Mouse (Mus musculus) midbrain, embryonic 15.5 days (tissue): ENCODE measurements around the gene Mad1l1. TPM values are rescaled to one million over a fixed set of nuclear protein-coding genes. Genes with fewer than 3 reads are reported as not detected.
"Not testable (repeated sequence)": the region's sequence is repeated elsewhere in the genome, so short reads cannot be mapped to it uniquely, and the experiment has no call there.

Source experiments
- ATAC-seq: fragments of 200-750 bp; cut with Nextera tagmentation; replicated peaks from 2 replicates; pipeline ENCODE4 v1.8.0; 2017; ENCODE audit warnings: moderate TSS enrichment
- H3K27ac ChIP-seq: fragments of 300-500 bp; sonication (generic); 2 replicates; pipeline ENCODE4 v1.5.1; 2015; ENCODE audit warnings: mild to moderate bottlenecking, inconsistent platforms
- H3K27me3 ChIP-seq: fragments of 300-500 bp; sonication (generic); replicated peaks from 2 replicates; pipeline ENCODE4 v1.6.1; 2015; ENCODE audit warnings: inconsistent platforms
- H3K36me3 ChIP-seq: fragments of 300-500 bp; sonication (generic); replicated peaks from 2 replicates; pipeline ENCODE4 v1.6.1; 2015; ENCODE audit warnings: inconsistent platforms
- H3K4me1 ChIP-seq: fragments of 300-500 bp; sonication (generic); 2 replicates; pipeline ENCODE4 v1.6.1; 2015; ENCODE audit warnings: inconsistent platforms
- H3K4me2 ChIP-seq: fragments of 300-500 bp; sonication (generic); 2 replicates; pipeline ENCODE4 v1.6.1; 2015; ENCODE audit warnings: inconsistent platforms, mild to moderate bottlenecking, moderate library complexity
- H3K4me3 ChIP-seq: fragments of 300-500 bp; sonication (generic); 2 replicates; pipeline ENCODE4 v1.5.1; 2015; ENCODE audit warnings: mild to moderate bottlenecking, inconsistent platforms
- H3K9ac ChIP-seq: fragments of 300-500 bp; sonication (generic); 2 replicates; pipeline ENCODE4 v1.6.1; 2015; ENCODE audit warnings: mild to moderate bottlenecking, inconsistent platforms
- H3K9me3 ChIP-seq: fragments of 300-500 bp; sonication (generic); 2 replicates; pipeline ENCODE4 v1.6.1; 2016; ENCODE audit warnings: inconsistent platforms
- WGBS: fragments of 180-500 bp; shearing (Covaris S2); methylation state at CpG from one replicate; pipeline ENCODE4 v1.1.7; 2015; ENCODE audit warnings: mixed read lengths; 5-methylcytosine and 5-hydroxymethylcytosine counted together
- polyA plus RNA-seq: library from polyadenylated mRNA; unstranded; fragments of >200 nt; fragmentation: Nextera tagmentation; extraction: Ambion mirVana; gene quantifications from 2 replicates; pipeline ENCODE4 v1.2.1, GENCODE M21; 2015

The Mad1l1 gene
- polyA plus RNA-seq: 35.4 and 37.2 TPM in 2 replicates

- no peaks in the 10 kb centered on the region for H3K36me3 ChIP-seq
- H3K9ac ChIP-seq: peak within 1 kb of the TSS; percentile 99
- under 1% methylated on average over 60 of the region's 60 CpGs for WGBS
- peak; percentile 90 for ATAC-seq
- no peaks in the 10 kb centered on the region for H3K27me3 ChIP-seq
- peaks cover 18% of the 10 kb centered on the region for H3K4me1 ChIP-seq
- H3K4me2 ChIP-seq: peak within 1 kb of the TSS; percentile 70
- no peaks in the 10 kb centered on the region for H3K9me3 ChIP-seq
- H3K4me3 ChIP-seq: peak within 1 kb of the TSS; percentile 98
- H3K27ac ChIP-seq: peak within 1 kb of the TSS; percentile 83
Observed at GRCm38 (mm10) chr5:140321042-140321755, at the start of gene Mad1l1, which contains the start of gene Nudt1. Mad1l1 (minus strand) TSS chr5:140321552. Nudt1 (plus strand) TSS chr5:140321656.

GRCm38 (mm10) chr5:140370446-140371254, 49.3 kb upstream of the Mad1l1 start:
- no peaks in the 10 kb centered on the region for H3K27me3 ChIP-seq
- WGBS: 87% methylated on average over 6 of the region's 6 CpGs
- no peak overlapping the region for H3K9ac ChIP-seq
- H3K36me3 ChIP-seq: no peaks in the 10 kb centered on the region
- 0 out of 2 replicates have a peak, but pooled peaks cover 3% of the 10 kb centered on the region for H3K4me1 ChIP-seq
- no peaks in the 10 kb centered on the region for H3K9me3 ChIP-seq
- no peak overlapping the region for H3K4me2 ChIP-seq
- H3K27ac ChIP-seq: no peak overlapping the region
- ATAC-seq: no peak
- no peak overlapping the region for H3K4me3 ChIP-seq

GRCm38 (mm10) chr5:140369466-140369865, 48.1 kb upstream of the Mad1l1 start:
- ATAC-seq: no peak
- Histone ChIP-seq H3K9ac (no peak overlapping the region), H3K4me2 (no peak overlapping the region), H3K27me3 (no peaks in the 10 kb centered on the region), H3K4me1 (0 out of 2 replicates have a peak, but pooled peaks cover 2% of the 10 kb centered on the region), H3K4me3 (no peak overlapping the region), H3K9me3 (no peaks in the 10 kb centered on the region), H3K27ac (no peak overlapping the region), H3K36me3 (no peaks in the 10 kb centered on the region)
- 92% methylated on average over 2 of the region's 2 CpGs for WGBS

- no peaks in the 10 kb centered on the region for H3K9me3 ChIP-seq
- no peak overlapping the region for H3K27ac ChIP-seq
- no peaks in the 10 kb centered on the region for H3K36me3 ChIP-seq
- H3K4me3 ChIP-seq: no peak overlapping the region
- ATAC-seq: no peak
- no peaks in the 10 kb centered on the region for H3K4me1 ChIP-seq
- no peak overlapping the region for H3K4me2 ChIP-seq
- 96% methylated on average over 4 of the region's 4 CpGs for WGBS
- no peaks in the 10 kb centered on the region for H3K27me3 ChIP-seq
- H3K9ac ChIP-seq: no peak overlapping the region
Observed at GRCm38 (mm10) chr5:140368926-140369325, 47.6 kb upstream of the Mad1l1 start.

- H3K4me1 ChIP-seq, H3K4me3 ChIP-seq, H3K36me3 ChIP-seq, H3K4me2 ChIP-seq, H3K27me3 ChIP-seq, H3K9ac ChIP-seq, ATAC-seq, H3K27ac ChIP-seq, H3K9me3 ChIP-seq: not testable (repeated sequence)
- WGBS: 93% methylated on average over 2 of the region's 2 CpGs
Observed at GRCm38 (mm10) chr5:140368126-140368525, 46.8 kb upstream of the Mad1l1 start.

GRCm38 (mm10) chr5:140364415-140364814, 43.1 kb upstream of the Mad1l1 start:
- ATAC-seq: no peak

DNA sequence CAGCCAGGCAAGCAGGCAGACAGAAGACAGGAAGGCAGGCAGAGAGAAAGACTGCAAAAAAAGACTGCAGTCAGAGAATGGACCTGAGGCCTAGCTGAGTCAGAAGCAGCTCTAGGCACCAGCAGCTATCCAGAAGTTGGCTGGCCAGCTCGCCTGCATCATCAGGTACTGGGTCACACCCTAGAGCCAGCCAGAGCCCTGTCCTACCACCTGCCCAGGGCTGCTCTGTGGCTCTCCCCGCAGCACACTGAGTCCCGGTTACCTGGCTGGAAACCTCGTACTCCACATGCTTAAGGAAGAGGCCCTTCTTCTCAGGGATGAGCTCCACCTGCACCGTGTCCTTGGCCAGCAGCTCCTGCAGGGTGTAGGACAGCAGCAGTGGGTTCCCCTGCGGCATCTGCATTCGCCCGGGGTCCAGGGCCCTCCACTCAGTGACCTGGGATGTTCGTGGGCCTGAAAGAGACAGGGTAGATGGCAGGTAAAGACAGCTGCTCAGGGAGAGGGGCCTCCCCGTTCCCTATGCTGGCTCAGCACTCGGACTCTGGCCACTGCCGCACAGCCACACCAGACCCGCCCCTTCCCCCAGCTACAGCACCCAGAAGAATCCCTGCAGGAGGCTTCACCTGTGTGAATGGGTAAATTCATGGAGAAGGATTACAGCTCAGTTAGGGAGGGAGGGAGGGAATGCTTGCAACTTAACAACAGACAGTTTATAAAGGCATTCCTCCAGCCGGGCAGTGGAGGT, 38.8 kb upstream of the Mad1l1 start:
- no peaks in the 10 kb centered on the region; the same call in 1 of the 2 replicates for H3K36me3 ChIP-seq
- no peaks in the 10 kb centered on the region for H3K27me3 ChIP-seq
- no peak overlapping the region for H3K4me3 ChIP-seq
- no peak overlapping the region for H3K4me2 ChIP-seq
- WGBS: 77% methylated on average over 14 of the region's 14 CpGs
- H3K9ac ChIP-seq: no peak overlapping the region
- H3K9me3 ChIP-seq: no peaks in the 10 kb centered on the region
- ATAC-seq: no peak
- no peak overlapping the region for H3K27ac ChIP-seq
- H3K4me1 ChIP-seq: no peaks in the 10 kb centered on the region

More at GRCm38 (mm10) chr5:140364415-140364814, 43.1 kb upstream of the Mad1l1 start:
- Histone ChIP-seq H3K9me3 (no peaks in the 10 kb centered on the region), H3K4me3 (no peak overlapping the region), H3K4me2 (no peak overlapping the region), H3K27ac (no peak overlapping the region), H3K9ac (no peak overlapping the region), H3K36me3 (no peaks in the 10 kb centered on the region), H3K4me1 (no peaks in the 10 kb centered on the region), H3K27me3 (no peaks in the 10 kb centered on the region)
- WGBS: 96% methylated on average over 5 of the region's 5 CpGs

DNA sequence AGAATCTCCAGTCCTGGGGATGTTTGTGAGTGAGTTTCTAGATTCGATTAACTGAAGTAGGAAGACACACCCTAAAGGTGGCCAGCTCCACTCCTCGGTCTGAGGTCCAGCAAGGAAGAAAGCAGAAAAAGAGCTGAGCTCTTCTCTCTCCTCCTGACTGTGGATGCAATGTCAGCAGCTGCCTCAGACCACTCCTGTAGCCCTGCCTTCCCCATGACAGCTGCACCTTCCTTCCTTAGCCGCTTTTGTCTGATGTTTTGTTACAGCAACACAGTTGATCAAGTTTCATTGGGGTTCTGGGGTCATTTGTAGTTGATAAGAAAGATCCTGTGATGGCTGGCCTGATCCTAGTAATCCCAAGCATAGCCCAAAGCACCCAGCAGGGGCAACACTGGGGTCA, 36.1 kb upstream of the Mad1l1 start:
- H3K27me3 ChIP-seq: no peaks in the 10 kb centered on the region
- H3K4me2 ChIP-seq: no peak overlapping the region
- no peak overlapping the region for H3K4me3 ChIP-seq
- no peak overlapping the region for H3K27ac ChIP-seq
- ATAC-seq: no peak
- peaks cover 17% of the 10 kb centered on the region for H3K36me3 ChIP-seq
- H3K9me3 ChIP-seq: no peaks in the 10 kb centered on the region
- WGBS: 98% methylated on average over 3 of the region's 3 CpGs
- H3K9ac ChIP-seq: no peak overlapping the region
- H3K4me1 ChIP-seq: no peaks in the 10 kb centered on the region

- Histone ChIP-seq H3K27ac (no peak overlapping the region), H3K9me3 (no peaks in the 10 kb centered on the region), H3K4me2 (no peak overlapping the region), H3K36me3 (peaks cover 31% of the 10 kb centered on the region), H3K9ac (no peak overlapping the region), H3K4me3 (no peak overlapping the region), H3K4me1 (no peaks in the 10 kb centered on the region), H3K27me3 (no peaks in the 10 kb centered on the region)
- WGBS: 88% methylated on average over 11 of the region's 11 CpGs
- ATAC-seq: no peak
Observed at GRCm38 (mm10) chr5:140355934-140356333, 34.6 kb upstream of the Mad1l1 start.

DNA sequence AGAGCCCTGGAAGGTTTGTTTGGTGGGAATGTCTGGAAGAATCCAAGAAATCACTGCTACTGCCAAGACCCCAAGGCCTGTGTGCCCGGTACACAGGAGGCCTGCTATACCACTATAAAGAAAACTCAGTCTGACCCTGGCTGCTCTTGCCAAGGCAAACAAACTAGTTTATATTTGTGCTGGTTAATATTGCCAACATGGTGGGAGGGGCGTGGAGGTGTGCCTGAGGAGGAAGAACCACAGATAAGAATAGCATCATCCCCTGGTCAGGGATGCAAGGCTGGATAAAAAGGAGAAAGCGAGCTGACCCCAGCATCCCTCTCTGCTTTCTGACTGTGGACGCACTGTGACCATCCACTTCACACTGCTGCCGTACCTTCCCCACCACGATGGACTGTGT, 31.0 kb upstream of the Mad1l1 start:
- WGBS: 95% methylated on average over 6 of the region's 6 CpGs
- no peak for ATAC-seq
- peaks cover 31% of the 10 kb centered on the region for H3K36me3 ChIP-seq

DNA sequence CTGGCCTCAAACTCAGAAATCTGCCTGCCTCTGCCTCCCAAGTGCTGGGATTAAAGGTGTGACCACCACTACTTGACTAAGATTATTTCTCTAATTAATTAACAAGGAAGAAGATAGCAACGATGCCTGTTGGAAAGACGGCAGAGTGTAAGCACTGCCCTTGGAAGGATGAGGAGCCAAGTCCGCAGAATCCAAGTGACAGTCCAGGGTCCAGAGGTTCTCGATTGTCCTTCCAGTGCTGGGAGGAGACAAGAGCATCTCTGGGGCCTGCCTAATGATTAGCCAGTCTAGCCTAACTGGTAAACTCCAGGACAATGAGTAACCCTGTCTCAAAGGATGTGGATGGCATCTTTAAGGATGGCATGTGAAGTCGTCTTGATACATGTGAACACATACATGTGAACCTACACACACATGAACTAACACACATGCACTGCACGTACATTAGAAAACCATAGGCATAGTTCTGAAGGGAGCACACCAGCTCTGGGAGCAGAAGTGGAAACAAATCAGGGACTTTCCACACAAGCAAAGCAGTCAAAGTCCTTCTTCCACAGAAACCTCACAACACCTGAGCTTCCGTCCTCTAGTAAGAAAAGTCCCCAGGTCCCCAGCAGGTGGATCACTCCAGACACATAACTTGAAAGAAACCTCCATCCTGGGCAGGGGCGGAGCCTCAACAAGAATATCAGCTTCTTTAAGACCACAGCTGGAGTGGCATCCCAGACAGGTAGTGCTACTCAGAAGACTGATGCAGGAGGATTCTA, 29.6 kb upstream of the Mad1l1 start:
- WGBS: 92% methylated on average over 8 of the region's 8 CpGs
- Histone ChIP-seq H3K27me3 (no peaks in the 10 kb centered on the region), H3K4me2 (no peak overlapping the region), H3K27ac (no peak overlapping the region), H3K36me3 (peaks cover 31% of the 10 kb centered on the region), H3K9me3 (no peaks in the 10 kb centered on the region), H3K4me3 (no peak overlapping the region), H3K4me1 (no peaks in the 10 kb centered on the region), H3K9ac (no peak overlapping the region)
- no peak for ATAC-seq

More for the DNA sequence above, 31.0 kb upstream of the Mad1l1 start:
- no peaks in the 10 kb centered on the region for H3K27me3 ChIP-seq
- H3K27ac ChIP-seq: no peak overlapping the region
- H3K4me1 ChIP-seq: no peaks in the 10 kb centered on the region
- H3K4me2 ChIP-seq: no peak overlapping the region
- no peak overlapping the region for H3K9ac ChIP-seq
- no peaks in the 10 kb centered on the region for H3K9me3 ChIP-seq
- H3K4me3 ChIP-seq: no peak overlapping the region
